Mouse (Mus musculus): Measurements from ENCODE around the gene Fam172a.
A peak's percentile ranks its signal among the peaks of the same experiment; 100 is the strongest.

The Fam172a gene

GRCm38 (mm10) chr13:78181930-78182558 is 480.2 kb downstream of the Fam172a start:
- DNase-seq, result no peak

DNA sequence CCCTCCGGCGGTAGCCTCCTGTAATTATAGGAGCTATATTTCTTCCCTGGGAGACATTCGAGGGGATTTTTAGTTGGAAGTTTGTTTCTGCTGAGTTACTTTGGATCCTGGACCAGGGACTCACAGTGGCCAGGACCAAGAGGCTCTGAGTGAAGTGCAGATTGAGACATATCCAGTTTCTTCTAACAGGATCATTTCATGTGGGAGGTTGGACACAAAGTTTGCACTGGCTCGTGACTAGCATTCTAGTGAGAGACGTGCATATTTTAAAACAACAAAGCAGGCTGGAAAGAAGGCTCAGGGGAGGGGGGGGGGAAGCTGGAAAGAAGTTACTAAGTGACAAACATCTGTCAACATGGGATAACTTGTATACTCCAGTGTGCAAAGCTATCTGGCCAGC is 481.2 kb downstream of the Fam172a start:
- no peak for DNase-seq

- DNase-seq, result no peak
These were observed 482.2 kb downstream of the Fam172a start for GRCm38 (mm10) chr13:78183986-78184385.

- DNase-seq, result no peak
These were observed 483.1 kb downstream of the Fam172a start for GRCm38 (mm10) chr13:78184786-78185466.

DNA sequence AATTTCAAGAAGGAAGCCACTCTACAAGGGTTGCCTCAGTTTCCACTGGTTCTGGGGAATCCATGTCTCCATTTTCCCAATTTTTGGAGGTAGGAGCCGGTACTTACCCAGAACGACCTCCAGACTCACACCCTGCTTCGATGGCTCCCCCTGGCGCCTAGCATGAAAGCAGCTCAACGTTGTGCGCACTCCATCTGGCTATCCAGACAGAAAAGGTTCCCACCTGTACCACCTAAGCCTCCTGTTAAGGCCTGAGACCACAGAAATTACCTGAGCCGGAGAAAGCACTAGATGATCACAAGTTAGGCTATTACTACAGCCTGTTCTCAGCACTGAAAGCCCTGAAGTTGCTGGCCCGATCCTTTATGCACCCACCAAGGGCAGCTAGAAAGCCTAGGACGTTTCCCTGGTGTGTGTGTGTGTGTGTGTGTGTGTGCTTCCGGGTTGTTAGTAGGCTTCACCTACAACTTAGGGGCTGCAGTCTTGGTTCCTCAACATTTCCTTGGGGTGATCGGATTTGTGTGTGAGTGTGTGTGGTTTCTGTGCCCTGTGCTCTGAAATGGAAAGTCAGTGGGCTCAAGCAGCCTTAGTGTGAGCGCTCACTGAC is 484.6 kb downstream of the Fam172a start:
- DNase-seq, result peak; percentile 27

- no peak for DNase-seq
These were observed 486.0 kb downstream of the Fam172a start for GRCm38 (mm10) chr13:78187833-78188232.

GRCm38 (mm10) chr13:78189586-78189985 is 487.8 kb downstream of the Fam172a start:
- DNase-seq, result no peak

GRCm38 (mm10) chr13:78193211-78193610 is 491.4 kb downstream of the Fam172a start:
- no peak for DNase-seq

DNA sequence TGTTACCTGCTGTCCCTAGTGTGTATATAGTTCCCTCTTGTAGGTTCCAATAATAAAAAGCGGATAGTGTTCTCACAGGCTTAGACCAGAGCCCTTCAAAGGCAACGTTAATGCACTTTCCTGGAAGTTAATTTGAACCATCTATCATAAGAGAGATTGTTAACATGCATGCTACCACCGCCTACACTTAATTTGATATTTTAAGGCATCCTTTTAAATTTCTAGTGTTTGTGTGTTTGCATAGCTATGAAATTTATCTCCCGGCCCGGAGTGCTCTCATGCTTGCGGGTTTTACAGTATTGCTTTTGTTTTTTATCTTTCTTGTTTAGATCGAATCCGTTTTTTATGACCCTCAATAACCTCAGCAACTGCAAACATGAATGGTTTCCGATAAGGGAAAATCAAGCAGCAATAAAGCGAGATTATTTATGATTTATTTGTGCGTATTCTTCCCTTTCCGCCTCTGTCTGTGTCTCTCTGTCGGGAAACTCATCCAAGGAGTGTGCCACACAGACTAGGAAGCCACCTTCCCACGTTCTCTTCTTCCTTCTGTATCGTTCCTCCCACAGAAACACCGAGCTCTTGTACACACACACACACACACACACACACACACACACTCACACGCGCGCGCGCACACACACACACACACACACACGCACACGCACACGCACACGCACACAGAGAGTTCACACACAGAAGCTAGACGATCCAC is 492.5 kb downstream of the Fam172a start:
- DNase-seq, result no peak

DNA sequence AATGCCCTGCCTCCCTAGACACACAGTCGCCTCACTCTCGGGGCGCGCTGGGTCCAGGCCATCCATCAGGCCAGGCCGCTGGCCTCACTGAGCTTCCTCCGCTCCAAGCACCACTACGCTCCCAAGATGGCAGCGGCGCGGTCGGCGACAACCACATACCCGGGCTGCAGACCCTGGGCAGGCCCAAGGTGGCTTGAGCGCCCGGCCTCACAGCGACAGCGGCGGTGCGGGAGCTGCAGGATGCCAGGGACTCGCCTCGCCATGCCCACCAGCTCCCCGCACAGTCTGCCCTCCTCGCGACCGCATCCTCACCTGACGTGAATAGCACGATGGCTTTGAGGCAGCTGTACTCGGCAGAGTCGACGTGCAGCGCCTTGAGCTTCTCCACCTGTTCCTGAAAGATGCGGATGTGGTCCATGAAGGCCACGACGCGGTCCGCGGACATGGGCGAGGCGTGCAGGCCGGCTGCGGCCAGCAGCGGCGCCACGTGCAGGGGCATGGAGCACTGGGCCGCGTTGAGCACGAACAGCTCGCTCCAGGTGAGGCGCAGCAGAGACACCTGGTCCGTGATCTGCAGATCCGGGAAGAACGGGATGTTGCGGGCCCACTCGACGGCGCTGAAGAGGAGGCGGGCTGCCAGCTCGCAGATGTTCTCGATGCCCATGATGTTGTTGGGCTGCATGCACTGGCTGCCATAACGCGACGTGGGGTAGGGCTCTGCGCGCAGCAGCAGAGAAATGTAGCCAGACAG is 493.2 kb downstream of the Fam172a start:
- DNase-seq, result no peak

DNA sequence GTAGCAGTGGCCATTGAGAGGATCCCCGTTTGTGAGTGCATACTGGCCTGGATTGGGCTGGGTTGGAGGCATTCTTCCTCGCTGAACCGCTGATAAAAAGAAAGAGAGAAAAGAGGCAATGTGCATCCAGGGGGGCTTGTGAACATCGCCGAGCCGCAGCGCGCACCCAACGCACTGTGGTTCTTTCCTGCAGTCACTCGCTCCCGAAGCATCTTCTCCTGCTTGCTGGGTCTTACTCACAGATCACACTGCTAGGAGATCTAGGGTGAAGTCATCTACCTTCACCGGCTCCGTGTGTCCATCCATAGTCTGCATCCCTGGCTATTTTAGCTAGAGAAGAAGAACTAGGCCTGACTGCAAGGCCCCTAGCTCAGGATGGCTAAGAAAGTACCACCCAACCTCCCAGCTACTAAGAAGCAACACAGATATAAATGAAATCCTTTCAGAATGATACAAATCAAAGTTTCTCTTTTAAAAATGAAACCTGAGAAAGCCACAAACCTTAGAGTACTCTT is 493.8 kb downstream of the Fam172a start:
- DNase-seq, result no peak

GRCm38 (mm10) chr13:78196236-78196796 is 494.5 kb downstream of the Fam172a start:
- no peak for DNase-seq

- no peak for DNase-seq
These were observed 495.5 kb downstream of the Fam172a start for GRCm38 (mm10) chr13:78197286-78197818.

DNA sequence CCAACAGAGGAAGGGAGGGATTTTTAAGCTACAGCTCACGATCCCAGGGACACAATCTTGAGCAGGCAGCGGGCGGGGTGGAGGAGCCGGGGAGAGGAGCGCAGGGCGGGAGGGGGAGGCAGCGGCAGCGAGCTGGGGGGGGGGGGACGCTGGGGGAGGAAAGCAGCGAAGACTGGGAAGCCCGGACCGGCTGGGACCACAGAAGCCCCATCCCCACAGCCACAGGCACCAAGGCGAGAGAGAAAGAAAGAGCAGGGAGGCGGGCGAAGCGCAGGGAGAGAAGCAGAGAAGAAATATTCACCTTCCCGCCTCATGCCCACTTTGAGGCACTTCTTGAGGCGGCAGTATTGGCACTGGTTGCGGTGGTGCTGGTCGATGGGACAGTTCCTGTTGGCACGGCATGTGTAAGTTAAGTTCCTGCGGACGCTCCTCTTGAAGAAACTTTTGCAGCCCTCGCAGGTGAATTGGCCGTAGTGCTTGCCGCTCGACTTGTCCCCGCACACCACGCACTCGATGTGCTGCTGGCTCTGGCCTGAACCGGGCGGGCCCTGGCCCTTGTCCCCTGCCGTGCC is 496.1 kb downstream of the Fam172a start:
- peak; percentile 32 for DNase-seq

- DNase-seq, result peak; percentile 33
These were observed 496.6 kb downstream of the Fam172a start for GRCm38 (mm10) chr13:78198391-78198870.

DNA sequence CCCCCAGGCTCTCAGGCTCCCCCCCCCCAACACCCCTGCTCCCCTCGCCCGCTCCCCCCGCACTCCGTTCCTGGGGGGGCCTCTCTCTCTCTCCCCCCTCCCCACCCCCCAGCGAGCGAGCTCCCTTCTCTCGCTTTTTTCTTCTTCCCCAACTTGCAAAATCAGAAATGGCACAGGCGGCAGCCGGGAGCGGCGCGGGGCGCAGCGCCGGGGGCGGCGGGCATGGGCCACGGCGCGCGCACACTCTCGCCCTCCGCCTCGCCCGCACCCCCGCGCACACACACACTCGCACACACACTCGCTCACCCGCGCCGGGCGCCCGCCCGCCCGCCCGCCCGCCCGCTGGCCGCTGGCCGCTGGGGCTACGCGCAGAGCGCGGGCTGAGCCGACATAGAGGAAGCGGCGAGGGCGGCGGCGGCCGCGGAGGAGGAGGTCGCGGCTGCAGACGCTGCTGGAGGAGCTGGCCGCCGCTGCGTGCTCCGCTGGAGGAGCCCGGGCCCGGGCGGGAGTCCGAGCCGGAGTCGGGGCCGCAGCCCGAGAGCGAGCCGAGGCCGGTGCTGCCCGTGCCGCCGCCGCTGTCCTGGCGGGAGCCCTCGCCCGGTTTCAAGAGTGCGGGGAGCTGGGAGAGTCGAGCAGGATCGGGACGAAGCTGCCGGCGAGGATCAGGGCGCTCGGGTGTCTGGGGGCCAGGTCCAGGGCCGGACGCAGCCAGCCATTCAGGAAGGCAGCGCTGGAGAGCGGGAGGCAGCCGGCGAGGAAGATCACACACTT is 497.2 kb downstream of the Fam172a start:
- DNase-seq, result peak; percentile 58

DNA sequence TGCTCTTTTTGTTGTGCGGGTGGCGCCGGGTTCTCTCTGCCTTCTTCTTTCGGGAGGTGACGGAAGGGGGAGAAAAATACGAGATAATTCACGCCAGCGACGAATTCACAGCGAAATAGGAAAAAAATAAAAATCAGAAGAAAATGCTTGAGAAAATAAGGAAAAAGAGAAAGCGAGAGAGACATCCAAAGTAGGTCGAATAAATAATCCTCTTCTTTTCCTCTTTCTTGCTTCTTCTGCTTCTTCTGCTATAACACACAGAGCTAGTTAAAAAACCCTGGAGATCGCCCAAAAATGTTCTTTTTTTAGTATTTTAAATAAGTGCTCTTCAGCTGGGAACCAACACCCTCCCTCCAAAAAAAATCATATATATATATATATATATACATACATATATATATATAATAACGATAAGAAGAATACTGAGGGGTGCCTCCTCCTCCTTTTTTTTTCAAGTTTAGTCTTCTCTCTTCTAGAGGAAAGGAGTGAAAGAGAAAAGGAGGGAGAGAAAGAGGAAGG is 497.9 kb downstream of the Fam172a start, which contains the start of gene Nr2f1:
Nr2f1 (minus strand) TSS at position 116 of the 519 bp plus-strand sequence.
- no peak for DNase-seq

DNA sequence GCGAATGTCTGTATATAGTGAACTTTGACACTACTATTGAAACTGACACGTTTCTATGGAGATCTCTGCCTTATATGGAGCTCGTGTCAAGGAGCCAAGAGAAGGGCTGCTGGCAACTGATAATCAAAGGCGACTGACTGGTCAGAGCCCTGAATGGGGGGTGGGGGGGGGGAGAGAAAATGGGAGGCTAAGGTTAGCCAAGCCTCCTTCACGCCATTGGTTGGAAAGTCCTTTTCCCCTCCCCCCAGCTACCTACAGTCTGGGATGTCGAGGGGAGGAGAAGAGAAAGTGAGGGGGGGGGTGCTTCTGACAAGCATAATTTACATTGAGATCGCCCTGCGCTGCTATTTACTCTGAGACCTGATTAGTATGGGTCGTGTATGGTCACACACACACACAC is 498.6 kb downstream of the Fam172a start:
- peak; percentile 18 for DNase-seq

- peak; percentile 91 for DNase-seq
These were observed 499.4 kb downstream of the Fam172a start for GRCm38 (mm10) chr13:78200991-78201870.
